Mouse (Mus musculus): ENCODE results near the gene Mgarp.
"Not testable (repeated sequence)": the region's sequence is repeated elsewhere in the genome, so short reads cannot be mapped to it uniquely, and the experiment has no call there.

GRCm38 (mm10) chr3:51434364-51434763, 37.8 kb upstream of the Mgarp start:
- not testable (repeated sequence) for TF ChIP-seq POLR2A (IDR thresholded peaks at IDR 0.05; ENCODE audit: control insufficient read depth, low read depth, low read length); CTCF (IDR thresholded peaks at IDR 0.05; ENCODE audit: control insufficient read depth, insufficient read depth, insufficient replicate concordance, low read depth, low read length)

All from testis, adult 2 months (tissue).